Mouse (Mus musculus): ENCODE results near the gene Ide.

DNA sequence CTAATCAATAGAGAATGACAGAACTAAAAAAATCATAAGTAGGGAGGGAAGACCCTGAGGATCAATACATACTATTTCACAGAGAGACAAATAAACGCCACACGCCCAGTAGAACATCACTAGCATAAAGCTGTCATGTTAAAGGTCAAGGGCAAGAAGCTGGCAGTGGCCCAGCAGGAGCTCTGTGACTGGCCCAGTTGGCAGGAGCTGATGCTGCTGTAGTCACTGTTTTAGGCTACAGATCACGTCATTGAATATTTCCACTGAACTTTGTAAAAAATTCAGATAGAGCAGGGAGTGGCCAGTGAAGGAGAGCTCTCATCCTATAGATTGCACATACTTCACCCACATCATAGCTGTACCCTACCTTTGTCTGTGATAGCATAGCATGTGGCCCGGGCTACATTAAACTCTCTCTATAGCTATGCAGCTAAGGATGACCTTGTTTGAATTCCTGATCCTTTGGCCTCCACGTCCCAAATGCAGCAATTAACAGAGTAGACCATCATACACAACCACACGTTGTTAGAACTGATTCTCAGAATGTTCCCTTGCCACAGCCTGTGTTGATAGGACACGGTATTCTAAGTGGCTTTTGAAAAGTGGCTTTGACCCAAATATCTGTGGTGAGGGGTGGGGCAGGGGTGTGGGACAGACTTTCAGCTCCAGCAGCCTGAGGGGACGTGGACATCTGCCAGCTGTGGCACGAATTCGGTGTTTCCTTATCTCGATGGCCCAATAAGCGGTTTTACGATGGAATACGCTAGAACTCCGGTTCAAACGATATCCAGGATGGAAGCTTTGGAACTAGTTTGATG lies 16.6 kb downstream of the Ide start:
- TF ChIP-seq GATA1 (IDR thresholded peaks at IDR 0.05; ENCODE audit: borderline replicate concordance, low read length) (no peak), FLI1 (IDR thresholded peaks at IDR 0.05; ENCODE audit: low read length) (no peak)
